Mouse (Mus musculus) limb, embryonic 13.5 days (tissue): ENCODE data around the gene Mdm2. TPM values are rescaled to one million over a fixed set of nuclear protein-coding genes. Genes with fewer than 3 reads are reported as not detected.

Source experiments
- ATAC-seq: fragments of 200-750 bp; cut with Nextera tagmentation; 2 replicates; pipeline ENCODE4 v1.8.0; 2017; ENCODE audit warnings: low read depth, moderate number of reproducible peaks, moderate TSS enrichment; ENCODE audit not compliant: low FRiP score
- H3K27ac ChIP-seq: fragments of 300-500 bp; sonication (generic); 2 replicates; pipeline ENCODE4 v1.5.1; 2015; ENCODE audit warnings: inconsistent platforms, mild to moderate bottlenecking, moderate library complexity
- H3K27me3 ChIP-seq: fragments of 300-500 bp; sonication (generic); 2 replicates; pipeline ENCODE4 v1.6.1; 2015; ENCODE audit warnings: mild to moderate bottlenecking, inconsistent platforms
- H3K36me3 ChIP-seq: fragments of 300-500 bp; sonication (generic); 2 replicates; pipeline ENCODE4 v1.6.1; 2015; ENCODE audit warnings: inconsistent platforms, mild to moderate bottlenecking, moderate library complexity
- H3K4me1 ChIP-seq: fragments of 300-500 bp; sonication (generic); 2 replicates; pipeline ENCODE4 v1.6.1; 2015; ENCODE audit warnings: inconsistent platforms
- H3K4me2 ChIP-seq: fragments of 300-500 bp; sonication (generic); replicated peaks from 2 replicates; pipeline ENCODE4 v1.6.1; 2015; ENCODE audit warnings: inconsistent platforms, mild to moderate bottlenecking, moderate library complexity
- H3K4me3 ChIP-seq: fragments of 300-500 bp; sonication (generic); 2 replicates; pipeline ENCODE4 v1.5.1; 2015; ENCODE audit warnings: moderate library complexity, mild to moderate bottlenecking, inconsistent platforms
- H3K9ac ChIP-seq: fragments of 300-500 bp; sonication (generic); 2 replicates; pipeline ENCODE4 v1.6.1; 2015; ENCODE audit warnings: mild to moderate bottlenecking, inconsistent platforms
- H3K9me3 ChIP-seq: fragments of 300-500 bp; sonication (generic); 2 replicates; pipeline ENCODE4 v1.6.1; 2016; ENCODE audit warnings: inconsistent platforms
- WGBS: fragments of 180-500 bp; shearing (Covaris S2); methylation state at CpG from one replicate; pipeline ENCODE4 v1.1.7; 2015; 5-methylcytosine and 5-hydroxymethylcytosine counted together
- polyA plus RNA-seq: library from polyadenylated mRNA; unstranded; fragments of >200 nt; fragmentation: Nextera tagmentation; extraction: Ambion mirVana; gene quantifications from 2 replicates; pipeline ENCODE4 v1.2.1, GENCODE M21; 2015

Gene Mdm2
- polyA plus RNA-seq, 1 experiment from 2014 or later: 49.5 TPM

- Histone ChIP-seq H3K9me3 (no peaks in the 10 kb centered on the region), H3K9ac (no peak overlapping the region), H3K36me3 (no peaks in the 10 kb centered on the region), H3K4me2 (no peak overlapping the region), H3K27ac (no peak overlapping the region), H3K4me3 (no peak overlapping the region), H3K4me1 (peaks cover 33% of the 10 kb centered on the region), H3K27me3 (no peaks in the 10 kb centered on the region)
- 92% methylated on average over 15 of the region's 15 CpGs for WGBS
- ATAC-seq: no peak
Measured at GRCm38 (mm10) chr10:117642491-117643262, 67.9 kb downstream of the Mdm2 start.

GRCm38 (mm10) chr10:117642201-117642450 lies 68.4 kb downstream of the Mdm2 start:
- no peak overlapping the region for H3K9ac ChIP-seq
- no peaks in the 10 kb centered on the region for H3K9me3 ChIP-seq
- WGBS: 78% methylated on average over 9 of the region's 9 CpGs
- no peak overlapping the region for H3K4me2 ChIP-seq
- ATAC-seq: no peak
- H3K4me3 ChIP-seq: no peak overlapping the region
- H3K4me1 ChIP-seq: peaks cover 33% of the 10 kb centered on the region
- H3K27ac ChIP-seq: no peak overlapping the region
- H3K27me3 ChIP-seq: no peaks in the 10 kb centered on the region
- no peaks in the 10 kb centered on the region for H3K36me3 ChIP-seq

GRCm38 (mm10) chr10:117641400-117642200 lies 69.0 kb downstream of the Mdm2 start:
- Histone ChIP-seq H3K36me3 (no peaks in the 10 kb centered on the region), H3K4me1 (peaks cover 33% of the 10 kb centered on the region), H3K27ac (no peak overlapping the region), H3K9ac (no peak overlapping the region), H3K9me3 (no peaks in the 10 kb centered on the region), H3K4me2 (no peak overlapping the region; the same call in 1 of the 2 replicates), H3K27me3 (no peaks in the 10 kb centered on the region), H3K4me3 (no peak overlapping the region)
- WGBS: 61% methylated on average over 20 of the region's 20 CpGs
- no peak for ATAC-seq

GRCm38 (mm10) chr10:117640595-117641078 lies 69.9 kb downstream of the Mdm2 start:
- no peak overlapping the region for H3K9ac ChIP-seq
- no peaks in the 10 kb centered on the region for H3K36me3 ChIP-seq
- H3K9me3 ChIP-seq: no peaks in the 10 kb centered on the region
- 79% methylated on average over 7 of the region's 7 CpGs for WGBS
- no peaks in the 10 kb centered on the region for H3K27me3 ChIP-seq
- no peak overlapping the region for H3K27ac ChIP-seq
- ATAC-seq: no peak
- H3K4me1 ChIP-seq: peaks cover 30% of the 10 kb centered on the region
- H3K4me3 ChIP-seq: no peak overlapping the region
- H3K4me2 ChIP-seq: no peak overlapping the region

GRCm38 (mm10) chr10:117639899-117640594 lies 70.5 kb downstream of the Mdm2 start:
- ATAC-seq: no peak
- no peak overlapping the region for H3K27ac ChIP-seq

GRCm38 (mm10) chr10:117639221-117639599 lies 71.3 kb downstream of the Mdm2 start:
- no peak overlapping the region for H3K4me2 ChIP-seq
- ATAC-seq: no peak
- H3K36me3 ChIP-seq: no peaks in the 10 kb centered on the region
- H3K4me1 ChIP-seq: peaks cover 21% of the 10 kb centered on the region
- H3K27me3 ChIP-seq: no peaks in the 10 kb centered on the region
- H3K27ac ChIP-seq: no peak overlapping the region
- 93% methylated on average over 8 of the region's 8 CpGs for WGBS
- no peak overlapping the region for H3K4me3 ChIP-seq
- no peaks in the 10 kb centered on the region for H3K9me3 ChIP-seq
- no peak overlapping the region for H3K9ac ChIP-seq

More at GRCm38 (mm10) chr10:117639899-117640594, 70.5 kb downstream of the Mdm2 start:
- Histone ChIP-seq H3K9me3 (no peaks in the 10 kb centered on the region), H3K36me3 (no peaks in the 10 kb centered on the region), H3K27me3 (no peaks in the 10 kb centered on the region), H3K9ac (no peak overlapping the region), H3K4me1 (peaks cover 30% of the 10 kb centered on the region), H3K4me2 (no peak overlapping the region; the same call in 1 of the 2 replicates), H3K4me3 (no peak overlapping the region)
- WGBS: 58% methylated on average over 21 of the region's 21 CpGs

Other genes starting within 250 kb of the Mdm2 start
- gene Cpm, start 81.3 kb downstream of the Mdm2 start, polyA plus RNA-seq: 40.5 and 42.8 TPM in 2 replicates
- gene Slc35e3, start 35.6 kb upstream of the Mdm2 start, polyA plus RNA-seq: 42.4 and 44.3 TPM in 2 replicates
- gene Nup107, start 81.9 kb upstream of the Mdm2 start, polyA plus RNA-seq: 68.9 and 71.2 TPM in 2 replicates
- 173 and 176 TPM in 2 replicates for gene Rap1b, start 135.3 kb upstream of the Mdm2 start, polyA plus RNA-seq